Comparison of ENCODE assay signal across 20 mouse cellular contexts in the genomic region with DNA sequence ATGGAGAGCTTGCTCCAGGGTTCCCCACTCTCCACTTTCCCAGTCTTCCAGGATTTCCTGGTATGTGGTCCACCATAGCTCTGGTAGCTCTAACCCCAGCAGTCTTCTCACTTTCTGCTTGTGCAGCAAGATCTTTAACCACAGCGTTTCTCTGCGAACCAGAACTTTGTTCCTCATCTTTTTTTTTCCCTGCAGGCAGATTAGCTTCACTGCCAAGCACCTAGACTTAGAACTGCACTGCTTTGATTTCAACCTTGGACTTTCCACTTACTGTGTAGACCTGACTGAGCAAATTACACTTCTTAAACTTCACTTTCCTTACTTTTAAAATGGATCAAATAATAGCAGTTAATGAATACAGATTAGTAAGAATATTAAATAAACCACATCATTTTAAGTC. TPM values are rescaled to one million over a fixed set of nuclear protein-coding genes. Genes with fewer than 3 reads are reported as not detected.
"Had no signal": no experiment of that assay in that cellular context is flagged by ENCODE, and none has a peak within 500 bp of the region (broad histone marks: within the 10 kb centered on the region; RNA-seq: fewer than 3 reads in every experiment).

No protein-coding gene starts in this region.

- ATAC-seq: inflammation-experienced regulatory T-cells, adult 6 months; intestine, embryonic 16.5 days; liver, embryonic 12.5 days; midbrain, embryonic 13.5 days; midbrain, embryonic 16.5 days had no signal

- DNase-seq: layer of hippocampus, adult 9-11 months; liver; lung, adult 18-20 months; lung, postnatal 10 days; lung, postnatal 36 days; thymus, adult 18-20 months; thymus, postnatal 36 days had no signal

- H3K4me2 ChIP-seq: limb, embryonic 13.5 days; liver, embryonic 12.5 days; liver, embryonic 15.5 days; lung, embryonic 15.5 days; midbrain, embryonic 13.5 days had no signal

- H3K27ac ChIP-seq: layer of hippocampus, adult 2 months; limb, embryonic 10.5 days; limb, embryonic 13.5 days; liver, embryonic 12.5 days; liver, embryonic 15.5 days; lung, embryonic 15.5 days; midbrain, embryonic 10.5 days; midbrain, embryonic 13.5 days had no signal

- H3K9ac ChIP-seq: limb, embryonic 13.5 days; liver, embryonic 12.5 days; liver, embryonic 15.5 days; lung, embryonic 15.5 days; midbrain, embryonic 13.5 days had no signal

- H3K9me3 ChIP-seq: limb, embryonic 10.5 days; limb, embryonic 13.5 days; liver, embryonic 12.5 days; liver, embryonic 15.5 days; lung, embryonic 15.5 days; midbrain, embryonic 10.5 days; midbrain, embryonic 13.5 days had no signal

- H3K4me3 ChIP-seq: layer of hippocampus, adult 2 months; limb, embryonic 10.5 days; limb, embryonic 13.5 days; liver, embryonic 12.5 days; liver, embryonic 15.5 days; lung, embryonic 15.5 days; megakaryocyte, embryonic 14.5 days; midbrain, embryonic 10.5 days; midbrain, embryonic 13.5 days; myocyte had no signal

- H3K36me3 ChIP-seq: limb, embryonic 10.5 days; limb, embryonic 13.5 days; liver, embryonic 12.5 days; liver, embryonic 15.5 days; lung, embryonic 15.5 days; midbrain, embryonic 10.5 days; midbrain, embryonic 13.5 days had no signal

- H3K4me1 ChIP-seq: liver, embryonic 12.5 days; liver, embryonic 15.5 days; midbrain, embryonic 10.5 days; midbrain, embryonic 13.5 days had no signal

- H3K27me3 ChIP-seq: limb, embryonic 13.5 days; liver, embryonic 12.5 days; liver, embryonic 15.5 days; lung, embryonic 15.5 days; megakaryocyte, embryonic 14.5 days; midbrain, embryonic 13.5 days had no signal

RNA-seq across cellular contexts. Expression of a gene that starts 23.1 kb away (rescaled TPM):
- polyA plus RNA-seq: inflammation-experienced regulatory T-cells, adult 6 months had no signal
